Mouse (Mus musculus) Muller cell, postnatal 12 days (primary cell): ENCODE data around the gene Eda.
"Not testable (repeated sequence)": the region's sequence is repeated elsewhere in the genome, so short reads cannot be mapped to it uniquely, and the experiment has no call there.

Experiments
- DNase-seq: peaks from one replicate; pipeline ENCODE4 v3.0.0-alpha.2; 2015; ENCODE audit errors: inconsistent ontology term

The Eda gene

DNA sequence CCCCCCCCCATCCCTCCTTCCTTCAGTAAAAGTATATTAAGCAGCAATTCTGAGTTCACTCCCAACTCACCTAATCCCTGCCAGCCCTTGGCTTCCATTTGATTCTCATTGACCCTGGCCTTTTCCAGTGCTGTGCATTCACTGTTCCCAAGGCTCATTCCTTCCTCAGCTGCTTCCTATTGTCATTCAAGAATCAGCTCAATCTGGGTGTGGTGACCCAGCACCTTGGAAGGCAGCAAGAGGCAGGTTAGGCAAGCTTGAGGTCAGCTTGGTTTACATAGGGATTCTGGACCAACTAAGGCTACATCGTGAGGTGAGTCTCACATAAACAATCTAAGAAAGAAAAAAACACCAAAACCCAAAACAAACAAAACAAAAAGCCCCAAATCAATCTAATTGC is 433.8 kb downstream of the Eda start:
- DNase-seq, result no peak

GRCm38 (mm10) chrX:100428693-100429092 is 453.3 kb downstream of the Eda start, which contains the start of gene Otud6a:
Otud6a (plus strand) TSS chrX:100429013.
- no peak for DNase-seq

GRCm38 (mm10) chrX:100432311-100432710 is 456.9 kb downstream of the Eda start:
- no peak for DNase-seq

GRCm38 (mm10) chrX:100442617-100443016 is 467.2 kb downstream of the Eda start, which contains the start of gene Awat2:
Awat2 (minus strand) TSS chrX:100442717.
- not testable (repeated sequence) for DNase-seq

DNA sequence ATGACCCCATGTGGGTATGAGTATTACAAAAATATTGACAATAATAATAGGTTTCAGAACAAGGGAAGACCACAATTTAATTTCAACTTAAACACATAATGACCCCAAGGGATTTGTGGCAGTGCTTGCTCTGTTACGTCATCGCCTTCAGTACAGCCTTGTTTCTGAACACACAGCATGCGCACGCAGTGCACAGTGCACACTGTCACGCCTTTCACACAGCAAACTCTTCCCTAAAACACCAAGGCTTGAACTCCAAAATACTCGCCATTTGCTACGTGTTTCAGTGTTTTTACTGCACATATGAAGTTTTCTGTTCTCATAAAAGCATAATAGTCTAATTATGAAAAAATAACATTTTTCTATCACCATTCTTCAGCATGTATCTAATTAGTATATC is 468.1 kb downstream of the Eda start:
- DNase-seq, result no peak
